Mouse (Mus musculus) midbrain, embryonic 15.5 days (tissue): ENCODE data around the gene BC107364. TPM values are rescaled to one million over a fixed set of nuclear protein-coding genes. Genes with fewer than 3 reads are reported as not detected.
"Not testable (repeated sequence)": the region's sequence is repeated elsewhere in the genome, so short reads cannot be mapped to it uniquely, and the experiment has no call there.

Experiments used
- ATAC-seq: fragments of 200-750 bp; cut with Nextera tagmentation; replicated peaks from 2 replicates; pipeline ENCODE4 v1.8.0; 2017; ENCODE audit warnings: moderate TSS enrichment
- H3K27ac ChIP-seq: fragments of 300-500 bp; sonication (generic); 2 replicates; pipeline ENCODE4 v1.5.1; 2015; ENCODE audit warnings: mild to moderate bottlenecking, inconsistent platforms
- H3K27me3 ChIP-seq: fragments of 300-500 bp; sonication (generic); replicated peaks from 2 replicates; pipeline ENCODE4 v1.6.1; 2015; ENCODE audit warnings: inconsistent platforms
- H3K36me3 ChIP-seq: fragments of 300-500 bp; sonication (generic); replicated peaks from 2 replicates; pipeline ENCODE4 v1.6.1; 2015; ENCODE audit warnings: inconsistent platforms
- H3K4me1 ChIP-seq: fragments of 300-500 bp; sonication (generic); 2 replicates; pipeline ENCODE4 v1.6.1; 2015; ENCODE audit warnings: inconsistent platforms
- H3K4me2 ChIP-seq: fragments of 300-500 bp; sonication (generic); 2 replicates; pipeline ENCODE4 v1.6.1; 2015; ENCODE audit warnings: inconsistent platforms, mild to moderate bottlenecking, moderate library complexity
- H3K4me3 ChIP-seq: fragments of 300-500 bp; sonication (generic); 2 replicates; pipeline ENCODE4 v1.5.1; 2015; ENCODE audit warnings: mild to moderate bottlenecking, inconsistent platforms
- H3K9ac ChIP-seq: fragments of 300-500 bp; sonication (generic); 2 replicates; pipeline ENCODE4 v1.6.1; 2015; ENCODE audit warnings: mild to moderate bottlenecking, inconsistent platforms
- H3K9me3 ChIP-seq: fragments of 300-500 bp; sonication (generic); 2 replicates; pipeline ENCODE4 v1.6.1; 2016; ENCODE audit warnings: inconsistent platforms
- WGBS: fragments of 180-500 bp; shearing (Covaris S2); methylation state at CpG from one replicate; pipeline ENCODE4 v1.1.7; 2015; ENCODE audit warnings: mixed read lengths; 5-methylcytosine and 5-hydroxymethylcytosine counted together
- polyA plus RNA-seq: library from polyadenylated mRNA; unstranded; fragments of >200 nt; fragmentation: Nextera tagmentation; extraction: Ambion mirVana; gene quantifications from 2 replicates; pipeline ENCODE4 v1.2.1, GENCODE M21; 2015

Gene BC107364
- not detected in 2 replicates for polyA plus RNA-seq

- not testable (repeated sequence) for ATAC-seq, H3K9me3 ChIP-seq, H3K36me3 ChIP-seq, H3K27ac ChIP-seq, H3K9ac ChIP-seq, H3K4me2 ChIP-seq, H3K4me1 ChIP-seq, H3K4me3 ChIP-seq
- H3K27me3 ChIP-seq: peaks cover 14% of the 10 kb centered on the region
- WGBS: no CpG with 5 or more reads among the region's 48 CpGs
Measured at GRCm38 (mm10) chr3:96452262-96452661, at the start of gene BC107364. Gene BC107364 (minus strand): TSS chr3:96452306.

- H3K27me3 ChIP-seq: no peaks in the 10 kb centered on the region
- peak overlapping the region; percentile 69 for H3K4me3 ChIP-seq
- peaks cover 18% of the 10 kb centered on the region for H3K4me1 ChIP-seq
- peak overlapping the region; percentile 98 for H3K4me2 ChIP-seq
- H3K9me3 ChIP-seq: no peaks in the 10 kb centered on the region
- under 1% methylated on average over 32 of the region's 32 CpGs for WGBS
- H3K27ac ChIP-seq: peak overlapping the region; percentile 69
- H3K9ac ChIP-seq: peak overlapping the region; percentile 31; the same call in 1 of the 2 replicates
- ATAC-seq: peak; percentile 76
- no peaks in the 10 kb centered on the region for H3K36me3 ChIP-seq
Measured at GRCm38 (mm10) chr3:96501391-96502115, 49.4 kb upstream of the BC107364 start.

GRCm38 (mm10) chr3:96500691-96501265 lies 48.7 kb upstream of the BC107364 start:
- Histone ChIP-seq H3K27me3 (no peaks in the 10 kb centered on the region), H3K4me2 (peak overlapping the region; percentile 98), H3K9me3 (no peaks in the 10 kb centered on the region), H3K4me1 (peaks cover 19% of the 10 kb centered on the region), H3K27ac (peak overlapping the region; percentile 82), H3K4me3 (peak overlapping the region; percentile 69), H3K36me3 (no peaks in the 10 kb centered on the region), H3K9ac (peak overlapping the region; percentile 59)
- WGBS: under 1% methylated on average over 19 of the region's 19 CpGs
- ATAC-seq: peak; percentile 87

- peak; percentile 82 for ATAC-seq
- WGBS: under 1% methylated on average over 17 of the region's 17 CpGs
- Histone ChIP-seq H3K9me3 (no peaks in the 10 kb centered on the region), H3K4me2 (peak overlapping the region; percentile 98), H3K4me3 (peak overlapping the region; percentile 69), H3K27me3 (no peaks in the 10 kb centered on the region), H3K4me1 (peaks cover 19% of the 10 kb centered on the region), H3K9ac (peak overlapping the region; percentile 65), H3K36me3 (no peaks in the 10 kb centered on the region), H3K27ac (peak overlapping the region; percentile 82)
Measured at GRCm38 (mm10) chr3:96500289-96500621, 48.1 kb upstream of the BC107364 start.

- H3K4me2 ChIP-seq: peak overlapping the region; percentile 98
- no peaks in the 10 kb centered on the region for H3K9me3 ChIP-seq
- ATAC-seq: peak; percentile 48
- H3K4me3 ChIP-seq: peak overlapping the region; percentile 69
- no peaks in the 10 kb centered on the region for H3K27me3 ChIP-seq
- H3K27ac ChIP-seq: peak overlapping the region; percentile 80
- H3K4me1 ChIP-seq: peaks cover 19% of the 10 kb centered on the region
- peak overlapping the region; percentile 65 for H3K9ac ChIP-seq
- under 1% methylated on average over 36 of the region's 36 CpGs for WGBS
- H3K36me3 ChIP-seq: no peaks in the 10 kb centered on the region
Measured at GRCm38 (mm10) chr3:96499481-96500288, 47.6 kb upstream of the BC107364 start.

- 88% methylated on average over 4 of the region's 4 CpGs for WGBS
- Histone ChIP-seq H3K9me3 (no peaks in the 10 kb centered on the region), H3K27me3 (no peaks in the 10 kb centered on the region), H3K36me3 (no peaks in the 10 kb centered on the region), H3K27ac (peak overlapping the region; percentile 34; the same call in 1 of the 2 replicates), H3K4me3 (peak overlapping the region; percentile 69), H3K4me1 (peaks cover 19% of the 10 kb centered on the region), H3K9ac (no peak overlapping the region), H3K4me2 (peak overlapping the region; percentile 98)
- ATAC-seq: no peak
Measured at GRCm38 (mm10) chr3:96498476-96499245, 46.6 kb upstream of the BC107364 start.

- no peaks in the 10 kb centered on the region for H3K9me3 ChIP-seq
- peak overlapping the region; percentile 74 for H3K4me2 ChIP-seq
- no peaks in the 10 kb centered on the region for H3K36me3 ChIP-seq
- H3K27ac ChIP-seq: peak overlapping the region; percentile 39; the same call in 1 of the 2 replicates
- peak overlapping the region; percentile 46 for H3K9ac ChIP-seq
- WGBS: under 1% methylated on average over 19 of the region's 19 CpGs
- H3K4me3 ChIP-seq: peak overlapping the region; percentile 55
- no peaks in the 10 kb centered on the region for H3K27me3 ChIP-seq
- H3K4me1 ChIP-seq: peaks cover 11% of the 10 kb centered on the region
- ATAC-seq: peak; percentile 16
Measured at GRCm38 (mm10) chr3:96497451-96498028, 45.4 kb upstream of the BC107364 start.

GRCm38 (mm10) chr3:96496620-96497275 lies 44.6 kb upstream of the BC107364 start:
- WGBS: 16% methylated on average over 14 of the region's 14 CpGs
- Histone ChIP-seq H3K4me2 (peak overlapping the region; percentile 74), H3K9ac (0 out of 2 replicates have a peak overlapping the region, but pooled peaks have one; percentile 46), H3K4me3 (peak overlapping the region; percentile 55)
- not testable (repeated sequence) for H3K4me1 ChIP-seq, H3K36me3 ChIP-seq, H3K9me3 ChIP-seq, ATAC-seq, H3K27ac ChIP-seq, H3K27me3 ChIP-seq

- ATAC-seq: no peak
- H3K36me3 ChIP-seq: no peaks in the 10 kb centered on the region
- H3K27ac ChIP-seq: no peak overlapping the region
- H3K9ac ChIP-seq: no peak overlapping the region
- H3K9me3 ChIP-seq: no peaks in the 10 kb centered on the region
- H3K27me3 ChIP-seq: no peaks in the 10 kb centered on the region
- 63% methylated on average over 7 of the region's 7 CpGs for WGBS
- peak overlapping the region; percentile 74; the same call in 1 of the 2 replicates for H3K4me2 ChIP-seq
- peak overlapping the region; percentile 55; the same call in 1 of the 2 replicates for H3K4me3 ChIP-seq
- peaks cover 9% of the 10 kb centered on the region for H3K4me1 ChIP-seq
Measured at GRCm38 (mm10) chr3:96496216-96496615, 44.1 kb upstream of the BC107364 start.

- Histone ChIP-seq H3K27me3 (no peaks in the 10 kb centered on the region), H3K36me3 (no peaks in the 10 kb centered on the region), H3K9ac (no peak overlapping the region), H3K4me1 (peaks cover 9% of the 10 kb centered on the region), H3K4me2 (no peak overlapping the region), H3K9me3 (no peaks in the 10 kb centered on the region), H3K4me3 (no peak overlapping the region), H3K27ac (no peak overlapping the region)
- 100% methylated on average over 1 of the region's 1 CpGs for WGBS
- no peak for ATAC-seq
Measured at GRCm38 (mm10) chr3:96495490-96496210, 43.5 kb upstream of the BC107364 start.
